Mouse (Mus musculus) forebrain, embryonic 15.5 days (tissue): ENCODE data around the gene Izumo2. TPM values are rescaled to one million over a fixed set of nuclear protein-coding genes. Genes with fewer than 3 reads are reported as not detected.
"Not testable (repeated sequence)": the region's sequence is repeated elsewhere in the genome, so short reads cannot be mapped to it uniquely, and the experiment has no call there.

Experiments used
- ATAC-seq: fragments of 200-750 bp; cut with Nextera tagmentation; replicated peaks from 2 replicates; pipeline ENCODE4 v1.8.0; 2017; ENCODE audit warnings: mild to moderate bottlenecking, moderate TSS enrichment, moderate library complexity
- H3K27ac ChIP-seq: fragments of 300-500 bp; sonication (generic); replicated peaks from 2 replicates; pipeline ENCODE4 v1.5.1; 2015; ENCODE audit warnings: mild to moderate bottlenecking, inconsistent platforms
- H3K27me3 ChIP-seq: fragments of 300-500 bp; sonication (generic); 2 replicates; pipeline ENCODE4 v1.6.1; 2015; ENCODE audit warnings: inconsistent platforms
- H3K36me3 ChIP-seq: fragments of 300-500 bp; sonication (generic); 2 replicates; pipeline ENCODE4 v1.6.1; 2015; ENCODE audit warnings: mild to moderate bottlenecking, inconsistent platforms
- H3K4me1 ChIP-seq: fragments of 300-500 bp; sonication (generic); 2 replicates; pipeline ENCODE4 v1.6.1; 2015; ENCODE audit warnings: inconsistent platforms
- H3K4me2 ChIP-seq: fragments of 300-500 bp; sonication (generic); replicated peaks from 2 replicates; pipeline ENCODE4 v1.6.1; 2015; ENCODE audit warnings: mild to moderate bottlenecking, inconsistent platforms
- H3K4me3 ChIP-seq: fragments of 300-500 bp; sonication (generic); 2 replicates; pipeline ENCODE4 v1.5.1; 2015; ENCODE audit warnings: mild to moderate bottlenecking, inconsistent platforms
- H3K9ac ChIP-seq: fragments of 300-500 bp; sonication (generic); replicated peaks from 2 replicates; pipeline ENCODE4 v1.6.1; 2015; ENCODE audit warnings: mild to moderate bottlenecking, inconsistent platforms
- H3K9me3 ChIP-seq: fragments of 300-500 bp; sonication (generic); 2 replicates; pipeline ENCODE4 v1.6.1; 2016; ENCODE audit warnings: inconsistent platforms
- WGBS: fragments of 180-500 bp; shearing (Covaris S2); methylation state at CpG from one replicate; pipeline ENCODE4 v1.1.7; 2015; ENCODE audit warnings: mixed read lengths; 5-methylcytosine and 5-hydroxymethylcytosine counted together
- polyA plus RNA-seq: library from polyadenylated mRNA; unstranded; fragments of >200 nt; fragmentation: Nextera tagmentation; extraction: Ambion mirVana; gene quantifications from 2 replicates; pipeline ENCODE4 v1.2.1, GENCODE M21; 2015

The Izumo2 gene
- polyA plus RNA-seq, 1 experiment from 2014 or later, result not detected

DNA sequence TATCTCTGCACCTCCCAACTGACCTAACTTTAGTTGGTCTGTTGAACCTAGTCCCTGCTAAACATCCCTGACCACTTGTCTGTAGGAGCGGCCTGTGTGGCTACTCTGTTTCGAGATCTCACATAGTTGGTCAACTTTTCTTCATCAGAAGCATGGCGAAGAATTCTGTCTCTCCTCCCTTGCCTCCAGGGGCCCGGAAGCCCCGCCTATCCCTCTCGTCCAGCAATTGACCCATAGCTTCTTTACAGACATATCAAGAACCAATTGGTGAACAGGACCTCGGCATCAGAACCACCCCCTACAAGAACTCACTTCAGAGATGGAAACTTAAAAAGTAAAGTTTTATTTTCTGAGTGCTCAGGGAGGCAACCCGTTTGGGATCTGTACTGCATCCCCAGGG lies 5.6 kb upstream of the Izumo2 start:
- Histone ChIP-seq H3K9me3 (no peaks in the 10 kb centered on the region), H3K4me1 (no peaks in the 10 kb centered on the region), H3K27ac (no peak overlapping the region), H3K9ac (no peak overlapping the region), H3K4me3 (no peak overlapping the region), H3K36me3 (no peaks in the 10 kb centered on the region), H3K27me3 (no peaks in the 10 kb centered on the region), H3K4me2 (no peak overlapping the region)
- no peak for ATAC-seq
- 79% methylated on average over 8 of the region's 8 CpGs for WGBS

DNA sequence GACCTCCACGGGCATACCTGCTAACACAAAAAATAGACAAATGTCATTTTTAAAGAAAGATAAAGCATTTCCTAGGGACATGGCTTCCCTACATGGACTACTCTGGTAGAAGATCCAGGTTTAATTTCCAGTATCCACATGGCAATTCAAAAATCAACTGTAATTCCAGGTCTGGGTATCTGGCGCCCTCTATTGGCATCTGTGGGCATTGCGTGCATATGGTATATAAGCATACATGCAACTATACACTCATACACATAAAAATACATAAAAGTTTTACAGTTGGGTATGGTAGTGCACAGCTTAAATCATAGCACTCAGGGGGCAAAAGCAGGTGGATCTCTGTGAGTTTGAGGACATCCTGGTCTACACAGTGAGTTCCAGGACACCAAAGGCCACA lies 4.2 kb upstream of the Izumo2 start:
- ATAC-seq, result no peak
- H3K9ac ChIP-seq, result no peak overlapping the region
- H3K4me2 ChIP-seq, result no peak overlapping the region
- no peaks in the 10 kb centered on the region for H3K4me1 ChIP-seq
- no peaks in the 10 kb centered on the region for H3K27me3 ChIP-seq
- H3K36me3 ChIP-seq, result no peaks in the 10 kb centered on the region
- no peak overlapping the region for H3K27ac ChIP-seq
- H3K4me3 ChIP-seq, result no peak overlapping the region
- 52% methylated on average over 3 of the region's 3 CpGs for WGBS
- H3K9me3 ChIP-seq, result no peaks in the 10 kb centered on the region

GRCm38 (mm10) chr7:44705086-44705485 lies 3.5 kb upstream of the Izumo2 start:
- H3K4me3 ChIP-seq, result no peak overlapping the region
- no peak overlapping the region for H3K4me2 ChIP-seq
- no peaks in the 10 kb centered on the region for H3K36me3 ChIP-seq
- ATAC-seq, result no peak
- H3K27ac ChIP-seq, result no peak overlapping the region
- H3K9ac ChIP-seq, result no peak overlapping the region
- WGBS, result 92% methylated on average over 4 of the region's 4 CpGs
- no peaks in the 10 kb centered on the region for H3K27me3 ChIP-seq
- no peaks in the 10 kb centered on the region for H3K9me3 ChIP-seq
- H3K4me1 ChIP-seq, result no peaks in the 10 kb centered on the region

GRCm38 (mm10) chr7:44706322-44706721 lies 2.2 kb upstream of the Izumo2 start:
- Histone ChIP-seq H3K27ac (no peak overlapping the region), H3K9ac (no peak overlapping the region), H3K4me1 (no peaks in the 10 kb centered on the region), H3K27me3 (no peaks in the 10 kb centered on the region), H3K4me2 (no peak overlapping the region), H3K36me3 (no peaks in the 10 kb centered on the region), H3K4me3 (no peak overlapping the region), H3K9me3 (no peaks in the 10 kb centered on the region)
- no peak for ATAC-seq

DNA sequence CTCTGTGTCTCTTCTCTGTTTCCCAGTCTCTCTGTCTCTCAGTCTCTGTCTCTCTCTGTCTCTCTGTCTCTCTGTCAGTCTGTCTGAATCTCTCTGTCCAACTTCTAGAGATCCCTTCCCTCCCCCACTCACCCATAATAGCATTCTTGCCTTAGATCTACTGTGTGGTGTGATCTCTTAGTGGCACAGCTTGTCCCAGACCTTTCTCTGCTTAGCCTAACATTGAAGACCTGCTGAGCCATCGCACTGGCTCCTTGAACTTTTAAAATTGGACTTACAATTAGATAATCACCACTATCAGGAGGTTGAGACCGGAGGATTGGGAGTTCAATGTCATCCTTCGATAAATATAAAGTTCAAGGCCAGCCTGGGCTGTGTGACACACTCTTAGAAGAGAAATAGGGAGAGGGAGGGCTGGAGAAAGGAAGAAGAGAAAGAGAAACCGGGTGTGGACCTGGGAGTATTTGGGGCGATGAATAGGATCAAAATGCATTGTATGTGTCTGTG lies 1.3 kb upstream of the Izumo2 start:
- no peaks in the 10 kb centered on the region for H3K4me1 ChIP-seq
- H3K4me2 ChIP-seq, result no peak overlapping the region
- no peaks in the 10 kb centered on the region for H3K9me3 ChIP-seq
- H3K27ac ChIP-seq, result no peak overlapping the region
- H3K4me3 ChIP-seq, result no peak overlapping the region
- no peak overlapping the region for H3K9ac ChIP-seq
- ATAC-seq, result no peak
- H3K36me3 ChIP-seq, result no peaks in the 10 kb centered on the region
- no peaks in the 10 kb centered on the region for H3K27me3 ChIP-seq
- WGBS, result 92% methylated on average over 5 of the region's 5 CpGs

- not testable (repeated sequence) for H3K9ac ChIP-seq, H3K4me3 ChIP-seq, H3K27ac ChIP-seq, H3K4me1 ChIP-seq, ATAC-seq, H3K9me3 ChIP-seq, H3K4me2 ChIP-seq, H3K36me3 ChIP-seq, H3K27me3 ChIP-seq
- 90% methylated on average over 6 of the region's 6 CpGs for WGBS
Measured at GRCm38 (mm10) chr7:44708093-44708492, 449 bp upstream of the Izumo2 start.

DNA sequence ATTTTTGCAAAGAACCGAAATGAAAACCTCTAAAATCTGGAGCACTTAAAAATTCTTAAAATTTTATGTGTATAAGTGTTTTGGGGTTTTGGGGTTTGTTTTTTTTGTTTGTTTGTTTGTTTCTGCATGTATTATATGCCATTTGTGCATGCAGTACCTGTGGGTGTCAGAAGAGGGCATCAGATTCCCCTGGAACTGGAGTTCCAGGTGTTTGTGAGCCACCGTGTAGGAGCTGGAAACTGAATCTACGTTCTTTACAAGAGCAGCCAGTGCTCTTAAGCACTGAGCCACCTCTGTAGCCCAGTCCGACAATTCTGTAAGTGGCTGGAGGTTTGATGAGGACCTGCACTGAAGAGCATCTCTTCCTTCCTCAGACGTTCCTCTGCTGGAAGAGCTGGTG lies 1.3 kb downstream of the Izumo2 start:
- no peaks in the 10 kb centered on the region for H3K27me3 ChIP-seq
- no peaks in the 10 kb centered on the region for H3K36me3 ChIP-seq
- 86% methylated on average over 5 of the region's 5 CpGs for WGBS
- H3K9me3 ChIP-seq, result no peaks in the 10 kb centered on the region
- H3K27ac ChIP-seq, result no peak overlapping the region
- no peaks in the 10 kb centered on the region for H3K4me1 ChIP-seq
- no peak overlapping the region for H3K9ac ChIP-seq
- H3K4me3 ChIP-seq, result no peak overlapping the region
- H3K4me2 ChIP-seq, result no peak overlapping the region
- no peak for ATAC-seq

DNA sequence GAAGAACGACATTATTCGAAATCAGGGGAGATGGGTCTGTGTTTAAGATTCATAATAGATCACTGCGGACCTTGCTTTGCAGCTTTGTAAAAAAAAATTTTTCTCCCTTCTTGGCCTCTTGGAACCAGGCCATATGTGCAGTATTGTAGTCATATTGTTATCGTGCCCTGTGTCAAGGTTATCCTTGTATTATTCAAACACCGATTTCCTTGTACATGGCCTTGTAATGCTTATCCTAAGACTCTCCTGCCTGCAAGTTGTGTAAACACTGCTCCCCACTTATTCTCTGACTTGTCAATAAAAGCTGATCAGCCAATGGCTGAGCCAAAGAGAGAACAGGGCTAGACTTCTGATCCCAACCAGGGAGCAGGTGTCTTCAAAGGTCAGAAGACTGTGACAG lies 13.5 kb downstream of the Izumo2 start:
- H3K27me3 ChIP-seq, result no peaks in the 10 kb centered on the region
- WGBS, result 83% methylated on average over 5 of the region's 5 CpGs
- H3K9me3 ChIP-seq, result no peaks in the 10 kb centered on the region
- H3K36me3 ChIP-seq, result no peaks in the 10 kb centered on the region
- no peak overlapping the region for H3K4me3 ChIP-seq
- ATAC-seq, result no peak
- no peaks in the 10 kb centered on the region for H3K4me1 ChIP-seq
- no peak overlapping the region for H3K9ac ChIP-seq
- no peak overlapping the region for H3K4me2 ChIP-seq
- H3K27ac ChIP-seq, result no peak overlapping the region

DNA sequence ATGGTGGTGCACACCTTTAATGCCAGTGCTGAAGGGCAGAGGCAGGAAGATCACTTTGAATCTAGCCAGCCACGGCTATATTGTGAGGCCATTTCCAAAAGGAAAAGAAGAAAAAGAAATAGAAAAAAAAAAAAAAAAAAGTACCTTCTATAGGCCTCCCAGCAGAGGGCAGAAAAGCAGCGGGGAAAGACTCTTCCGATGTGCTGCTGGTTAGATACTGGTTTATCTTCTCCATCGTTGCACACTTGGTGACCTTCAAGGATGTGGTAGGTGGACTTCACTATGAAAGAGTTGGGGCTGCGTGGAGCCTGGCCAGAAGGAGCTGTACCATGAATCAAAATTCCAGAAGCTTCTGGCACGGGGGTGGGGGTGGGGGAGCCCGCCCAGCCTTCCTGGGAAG lies 15.8 kb downstream of the Izumo2 start:
- no peaks in the 10 kb centered on the region for H3K27me3 ChIP-seq
- H3K4me1 ChIP-seq, result no peaks in the 10 kb centered on the region
- WGBS, result 23% methylated on average over 7 of the region's 7 CpGs
- no peak overlapping the region for H3K9ac ChIP-seq
- ATAC-seq, result no peak
- no peaks in the 10 kb centered on the region for H3K9me3 ChIP-seq
- no peak overlapping the region for H3K27ac ChIP-seq
- H3K4me2 ChIP-seq, result no peak overlapping the region; the same call in 1 of the 2 replicates
- H3K36me3 ChIP-seq, result no peaks in the 10 kb centered on the region
- no peak overlapping the region for H3K4me3 ChIP-seq

- no peaks in the 10 kb centered on the region for H3K4me1 ChIP-seq
Measured at GRCm38 (mm10) chr7:44726343-44726742, 17.8 kb downstream of the Izumo2 start.

GRCm38 (mm10) chr7:44727151-44727550 lies 18.6 kb downstream of the Izumo2 start:
- H3K4me1 ChIP-seq, result no peaks in the 10 kb centered on the region
- WGBS, result 68% methylated on average over 5 of the region's 5 CpGs

More at GRCm38 (mm10) chr7:44726343-44726742, 17.8 kb downstream of the Izumo2 start:
- 74% methylated on average over 6 of the region's 6 CpGs for WGBS
- no peaks in the 10 kb centered on the region for H3K36me3 ChIP-seq
- no peak for ATAC-seq
- no peak overlapping the region for H3K4me3 ChIP-seq
- H3K4me2 ChIP-seq, result no peak overlapping the region
- no peaks in the 10 kb centered on the region for H3K27me3 ChIP-seq
- H3K27ac ChIP-seq, result no peak overlapping the region
- H3K9me3 ChIP-seq, result no peaks in the 10 kb centered on the region
- no peak overlapping the region for H3K9ac ChIP-seq

GRCm38 (mm10) chr7:44728082-44728975 lies 19.8 kb downstream of the Izumo2 start:
- Histone ChIP-seq H3K27ac (no peak overlapping the region), H3K27me3 (no peaks in the 10 kb centered on the region), H3K36me3 (no peaks in the 10 kb centered on the region), H3K4me3 (no peak overlapping the region), H3K9me3 (no peaks in the 10 kb centered on the region), H3K9ac (no peak overlapping the region), H3K4me2 (no peak overlapping the region), H3K4me1 (no peaks in the 10 kb centered on the region)
- WGBS, result 87% methylated on average over 11 of the region's 11 CpGs
- ATAC-seq, result no peak

More at GRCm38 (mm10) chr7:44727151-44727550, 18.6 kb downstream of the Izumo2 start:
- ATAC-seq, result no peak
- Histone ChIP-seq H3K4me2 (no peak overlapping the region), H3K36me3 (no peaks in the 10 kb centered on the region), H3K9me3 (no peaks in the 10 kb centered on the region), H3K9ac (no peak overlapping the region), H3K4me3 (no peak overlapping the region), H3K27ac (no peak overlapping the region), H3K27me3 (no peaks in the 10 kb centered on the region)

DNA sequence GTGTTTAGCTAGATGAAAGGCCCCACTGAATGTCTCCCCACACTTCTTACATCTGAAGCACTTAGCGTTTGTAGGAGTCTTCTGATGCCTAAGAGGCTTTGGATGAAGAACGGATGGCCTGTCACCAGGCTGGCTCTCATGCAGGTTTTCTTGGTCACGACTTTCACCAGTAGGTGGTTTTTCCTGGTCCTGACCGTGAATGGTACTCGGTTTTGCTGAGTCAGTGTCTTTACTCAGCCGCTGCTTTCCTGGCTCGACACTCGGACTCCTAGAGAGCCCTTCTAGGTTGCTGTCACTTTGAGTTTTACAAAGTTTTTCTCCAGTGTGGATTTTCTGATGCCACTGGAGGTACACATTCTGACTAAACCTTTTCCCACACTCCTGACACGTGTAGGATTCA lies 25.2 kb downstream of the Izumo2 start:
- no peaks in the 10 kb centered on the region for H3K27me3 ChIP-seq
- no peak overlapping the region for H3K27ac ChIP-seq

More for the DNA sequence above, 25.2 kb downstream of the Izumo2 start:
- Histone ChIP-seq H3K4me1 (no peaks in the 10 kb centered on the region), H3K9ac (no peak overlapping the region), H3K9me3 (no peaks in the 10 kb centered on the region), H3K4me2 (no peak overlapping the region), H3K4me3 (no peak overlapping the region), H3K36me3 (no peaks in the 10 kb centered on the region; the same call in 1 of the 2 replicates)
- ATAC-seq, result no peak
- WGBS, result 92% methylated on average over 9 of the region's 9 CpGs
